Mouse (Mus musculus): Measurements from ENCODE around the gene Dtymk.

GRCm38 (mm10) chr1:93794526-93794925 lies 7.2 kb downstream of the Dtymk start:
- TF ChIP-seq CTCF (IDR thresholded peaks at IDR 0.05; ENCODE audit: control insufficient read depth, insufficient read depth, insufficient read length) (no peak), CEBPB (IDR thresholded peaks at IDR 0.05; ENCODE audit: low read depth) (no peak), MAX (IDR thresholded peaks at IDR 0.05) (no peak), USF1 (IDR thresholded peaks at IDR 0.05; ENCODE audit: low read depth) (no peak), MYOD1 (IDR thresholded peaks at IDR 0.05; ENCODE audit: control insufficient read depth, insufficient read length, low read depth) (no peak), FOSL1 (IDR thresholded peaks at IDR 0.05; ENCODE audit: insufficient read depth, low read length, poor library complexity, severe bottlenecking) (no peak)
